ENCODE assay signal across 17 mouse cellular contexts in genomic region chr15:95675645-95676044, GRCm38 (mm10). TPM values are rescaled to one million over a fixed set of nuclear protein-coding genes. Genes with fewer than 3 reads are reported as not detected.
"Had no signal": no experiment of that assay in that cellular context is flagged by ENCODE, and none has a peak within 500 bp of the region (broad histone marks: within the 10 kb centered on the region; RNA-seq: fewer than 3 reads in every experiment).

No protein-coding gene starts in this region.

- H3K9me3 ChIP-seq: intestine, embryonic 15.5 days; limb, embryonic 10.5 days; midbrain, embryonic 15.5 days; neural tube, embryonic 13.5 days had no signal

- ATAC-seq: intestine, embryonic 15.5 days; lung, postnatal 0 days; midbrain, embryonic 15.5 days had no signal

- DNase-seq: kidney, adult 18-20 months; kidney, postnatal 10 days; kidney, postnatal 4 days; lung, adult 2 months; lung, postnatal 36 days; thymus, postnatal 14 days had no signal

- H3K4me1 ChIP-seq: intestine, embryonic 15.5 days; limb, embryonic 10.5 days; midbrain, embryonic 15.5 days; neural tube, embryonic 13.5 days had no signal

- H3K4me2 ChIP-seq: intestine, embryonic 15.5 days; midbrain, embryonic 11.5 days; midbrain, embryonic 15.5 days; neural tube, embryonic 13.5 days had no signal

- H3K9ac ChIP-seq: intestine, embryonic 15.5 days; midbrain, embryonic 15.5 days; neural tube, embryonic 13.5 days had no signal

- H3K27me3 ChIP-seq: intestine, embryonic 15.5 days; midbrain, embryonic 15.5 days had no signal

- H3K27ac ChIP-seq: intestine, embryonic 15.5 days; layer of hippocampus, adult 2 months; limb, embryonic 10.5 days; midbrain, embryonic 15.5 days; neural tube, embryonic 13.5 days had no signal

- H3K36me3 ChIP-seq: intestine, embryonic 15.5 days; limb, embryonic 10.5 days; midbrain, embryonic 15.5 days; neural tube, embryonic 13.5 days had no signal

- H3K4me3 ChIP-seq: intestine, embryonic 15.5 days; layer of hippocampus, adult 2 months; limb, embryonic 10.5 days; midbrain, embryonic 15.5 days; neural tube, embryonic 13.5 days had no signal

RNA-seq across cellular contexts. Expression of gene Dbx2, which starts 19.9 kb away (rescaled TPM):
- total RNA-seq: megakaryocyte, adult 5-6 weeks; monocyte, adult 5-6 weeks had no signal
- polyA plus RNA-seq: kidney, embryonic 14.5 days; lung, adult 2 months; lung, postnatal 0 days; stomach, embryonic 16.5 days had no signal
